ENCODE assay signal across 12 mouse cellular contexts in the genomic region with DNA sequence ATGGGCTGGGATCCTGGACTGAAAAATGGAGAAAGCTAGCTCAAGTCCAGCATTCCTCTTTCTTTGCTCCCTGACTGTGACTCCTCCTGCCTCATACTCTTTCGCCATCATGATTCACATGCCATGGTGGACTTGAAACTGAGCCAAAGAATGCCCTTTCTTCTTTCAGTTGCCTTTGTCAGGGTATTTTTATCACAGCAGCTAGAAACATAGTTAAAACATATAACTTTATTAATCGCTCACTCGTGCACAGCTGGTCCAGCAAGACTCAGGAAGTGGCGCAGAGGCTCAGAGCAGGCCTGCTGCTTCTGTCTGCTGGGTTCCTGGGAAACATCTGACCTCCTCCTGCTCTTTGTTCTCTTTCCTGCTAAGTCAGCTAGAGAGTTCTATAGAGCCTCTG.
DNase-seq lines count a peak whose midpoint lies in the region; ATAC-seq lines count a peak whose summit lies in the region.
"Had no signal": no experiment of that assay in that cellular context is flagged by ENCODE, and none has a peak within 500 bp of the region (broad histone marks: within the 10 kb centered on the region; RNA-seq: fewer than 3 reads in every experiment).

No protein-coding gene starts in this region.

- H3K27me3 ChIP-seq in heart, embryonic 14.5 days (ENCODE audit: control insufficient read depth, insufficient read depth, low read length): no peaks in the 10 kb centered on the region
- H3K27me3 ChIP-seq in limb, embryonic 12.5 days: no peaks in the 10 kb centered on the region
- H3K27me3 ChIP-seq in hindbrain, embryonic 16.5 days (replicated peaks; ENCODE audit: control insufficient read depth, insufficient read depth, low read length): no peaks in the 10 kb centered on the region
- H3K27me3 ChIP-seq: midbrain, embryonic 13.5 days had no signal

- H3K27ac ChIP-seq in heart, embryonic 14.5 days (replicated peaks in 1 of 2; ENCODE audit: control insufficient read depth in 1 of 2, insufficient read depth in 1 of 2, low read depth in 2 of 2, low read length in 2 of 2): peak overlapping the region; percentile 22 to 38; a peak in 1 of 4 replicates
- peak overlapping the region; percentile 51; the same call in 1 of the 2 replicates for H3K27ac ChIP-seq in limb, embryonic 12.5 days
- H3K27ac ChIP-seq in hindbrain, embryonic 16.5 days (ENCODE audit: low read depth, low read length): no peak overlapping the region
- H3K27ac ChIP-seq: midbrain, embryonic 13.5 days had no signal

- intact Hi-C loops in heart, postnatal 25 days (cut with DNase I): no loop called here

- H3K9me3 ChIP-seq in heart, embryonic 14.5 days (ENCODE audit: control insufficient read depth, low read length): no peaks in the 10 kb centered on the region
- no peaks in the 10 kb centered on the region for H3K9me3 ChIP-seq in limb, embryonic 12.5 days
- H3K9me3 ChIP-seq in hindbrain, embryonic 16.5 days (ENCODE audit: control insufficient read depth, low read length): no peaks in the 10 kb centered on the region
- H3K9me3 ChIP-seq: midbrain, embryonic 13.5 days had no signal

- ATAC-seq in heart, embryonic 14.5 days (ENCODE audit: insufficient number of reproducible peaks, insufficient read depth, low FRiP score, low read depth): no peak
- ATAC-seq in limb, embryonic 12.5 days (ENCODE audit: insufficient number of reproducible peaks, insufficient read depth, low FRiP score, low TSS enrichment, low read depth): no peak
- no peak for ATAC-seq in hindbrain, embryonic 16.5 days
- ATAC-seq: midbrain, embryonic 13.5 days had no signal

- no peak overlapping the region for H3K9ac ChIP-seq in heart, embryonic 14.5 days (ENCODE audit: low read length)
- no peak overlapping the region for H3K9ac ChIP-seq in limb, embryonic 12.5 days (replicated peaks)
- no peak overlapping the region for H3K9ac ChIP-seq in hindbrain, embryonic 16.5 days (ENCODE audit: low read depth, low read length)
- H3K9ac ChIP-seq: midbrain, embryonic 13.5 days had no signal

- no peaks in the 10 kb centered on the region for H3K36me3 ChIP-seq in heart, embryonic 14.5 days (ENCODE audit: control insufficient read depth, insufficient read depth, low read length)
- no peaks in the 10 kb centered on the region for H3K36me3 ChIP-seq in limb, embryonic 12.5 days
- H3K36me3 ChIP-seq in hindbrain, embryonic 16.5 days (ENCODE audit: control insufficient read depth, insufficient read depth, low read length): no peaks in the 10 kb centered on the region

- peaks cover 10 to 11% of the 10 kb centered on the region in 2 experiments for H3K4me1 ChIP-seq in heart, embryonic 14.5 days (ENCODE audit: control insufficient read depth in 2 of 2, insufficient read depth in 2 of 2, low read length in 2 of 2)
- peaks cover 17% of the 10 kb centered on the region for H3K4me1 ChIP-seq in limb, embryonic 12.5 days (replicated peaks)
- no peaks in the 10 kb centered on the region for H3K4me1 ChIP-seq in hindbrain, embryonic 16.5 days (ENCODE audit: control insufficient read depth, insufficient read depth, low read depth, low read length)
- H3K4me1 ChIP-seq: midbrain, embryonic 13.5 days had no signal

- no peak overlapping the region for H3K4me3 ChIP-seq in heart, embryonic 14.5 days (ENCODE audit: control insufficient read depth in 1 of 2, insufficient read depth in 1 of 2, low read depth in 1 of 2, low read length in 2 of 2)
- no peak overlapping the region for H3K4me3 ChIP-seq in limb, embryonic 12.5 days (replicated peaks)
- no peak overlapping the region for H3K4me3 ChIP-seq in hindbrain, embryonic 16.5 days (ENCODE audit: low read length)
- H3K4me3 ChIP-seq: midbrain, embryonic 13.5 days had no signal

- 48% methylated on average over 4 of the region's 4 CpGs for WGBS in heart, embryonic 14.5 days
- WGBS in limb, embryonic 12.5 days: 74% methylated on average over 4 of the region's 4 CpGs
- 64% methylated on average over 4 of the region's 4 CpGs for WGBS in hindbrain, embryonic 16.5 days

- no peak overlapping the region for H3K4me2 ChIP-seq in heart, embryonic 14.5 days (ENCODE audit: low read length)
- H3K4me2 ChIP-seq in limb, embryonic 12.5 days: no peak overlapping the region
- no peak overlapping the region for H3K4me2 ChIP-seq in hindbrain, embryonic 16.5 days (ENCODE audit: low read length)
- H3K4me2 ChIP-seq: midbrain, embryonic 13.5 days had no signal

- DNase-seq in heart, postnatal 25 days (ENCODE audit: low spot score): no peak
- DNase-seq in lung, postnatal 10 days: peak; percentile 21
- DNase-seq in lung, postnatal 25 days (ENCODE audit: low spot score): no peak
- peak; percentile 69 for DNase-seq in Muller cell, postnatal 12 days (ENCODE audit: inconsistent ontology term)
- no peak for DNase-seq in urinary bladder, postnatal 25 days (ENCODE audit: low spot score)
- DNase-seq: cerebellum, postnatal 36 days; kidney, postnatal 10 days; spleen, adult 18-20 months had no signal

Comparison
In these comparisons a context has a peak if more than half of its experiments do, and no peak if none do; other contexts are left out.
1. DNase-seq: peak in lung, postnatal 10 days (single experiment) and Muller cell, postnatal 12 days (single experiment); none in heart, postnatal 25 days (single experiment), lung, postnatal 25 days (single experiment) and urinary bladder, postnatal 25 days (single experiment).